Mouse (Mus musculus) cerebellum, adult 11-12 months (tissue): ENCODE results near the gene Camta1.

Experiments used
- DNase-seq: peaks from one replicate; pipeline ENCODE4 v3.0.0; 2022

Gene Camta1

DNA sequence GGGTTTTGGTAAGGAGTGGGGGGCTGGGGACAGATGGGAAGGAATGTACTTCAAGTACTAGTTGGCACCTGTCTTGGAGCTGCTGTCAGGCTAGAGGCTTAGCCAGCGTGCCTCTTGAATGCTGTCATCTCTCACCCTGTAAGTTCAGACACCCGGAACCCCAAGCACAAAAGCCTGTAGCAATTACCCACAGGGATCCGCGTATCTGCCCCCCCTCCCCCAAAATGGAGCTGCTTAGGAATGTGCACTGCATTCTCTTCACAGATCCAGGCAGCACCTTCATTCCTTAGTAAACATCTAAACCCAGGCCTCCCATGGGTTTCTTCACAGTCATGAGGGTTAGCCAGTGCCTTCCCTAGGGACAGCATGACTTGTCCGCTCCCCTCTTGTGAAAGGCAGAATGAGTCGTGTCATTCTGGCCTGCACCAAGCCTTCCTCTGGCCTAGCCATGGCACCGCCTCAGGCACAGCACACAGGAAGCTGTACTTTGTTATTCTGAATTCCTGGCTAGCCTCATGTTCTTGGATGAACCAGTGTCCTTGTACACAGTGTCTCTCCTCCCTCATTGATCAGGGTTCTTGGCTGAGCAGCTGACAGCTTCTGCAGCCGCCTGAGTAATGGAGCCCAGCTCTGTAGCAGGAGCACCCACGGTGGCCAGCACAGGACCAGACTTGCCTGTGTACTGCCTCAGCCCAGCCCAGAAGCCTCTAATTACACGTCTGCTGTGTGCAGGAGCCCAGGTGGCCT lies 990.1 kb downstream of the Camta1 start:
- DNase-seq: no peak

DNA sequence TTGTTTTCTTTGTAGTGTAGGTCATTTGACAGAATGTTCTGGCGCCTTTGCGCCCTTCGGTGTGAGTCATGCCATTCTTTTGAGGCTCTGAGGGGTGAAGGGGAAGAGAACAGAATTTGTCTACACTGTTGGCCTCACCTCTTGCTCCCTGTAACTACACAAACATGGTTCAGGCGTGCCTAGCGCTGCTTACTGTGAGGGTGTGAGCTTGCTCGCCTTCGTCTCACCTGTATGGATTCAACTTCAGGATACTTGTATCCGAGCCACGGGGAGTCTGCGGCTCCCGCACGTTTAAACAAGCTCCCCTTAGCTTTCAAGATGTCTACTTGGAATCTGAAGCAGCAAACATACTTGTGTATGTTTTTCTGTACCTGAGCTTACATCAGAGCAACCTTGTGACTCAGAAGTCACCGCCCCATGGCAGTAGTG lies 990.7 kb downstream of the Camta1 start:
- DNase-seq: no peak

DNA sequence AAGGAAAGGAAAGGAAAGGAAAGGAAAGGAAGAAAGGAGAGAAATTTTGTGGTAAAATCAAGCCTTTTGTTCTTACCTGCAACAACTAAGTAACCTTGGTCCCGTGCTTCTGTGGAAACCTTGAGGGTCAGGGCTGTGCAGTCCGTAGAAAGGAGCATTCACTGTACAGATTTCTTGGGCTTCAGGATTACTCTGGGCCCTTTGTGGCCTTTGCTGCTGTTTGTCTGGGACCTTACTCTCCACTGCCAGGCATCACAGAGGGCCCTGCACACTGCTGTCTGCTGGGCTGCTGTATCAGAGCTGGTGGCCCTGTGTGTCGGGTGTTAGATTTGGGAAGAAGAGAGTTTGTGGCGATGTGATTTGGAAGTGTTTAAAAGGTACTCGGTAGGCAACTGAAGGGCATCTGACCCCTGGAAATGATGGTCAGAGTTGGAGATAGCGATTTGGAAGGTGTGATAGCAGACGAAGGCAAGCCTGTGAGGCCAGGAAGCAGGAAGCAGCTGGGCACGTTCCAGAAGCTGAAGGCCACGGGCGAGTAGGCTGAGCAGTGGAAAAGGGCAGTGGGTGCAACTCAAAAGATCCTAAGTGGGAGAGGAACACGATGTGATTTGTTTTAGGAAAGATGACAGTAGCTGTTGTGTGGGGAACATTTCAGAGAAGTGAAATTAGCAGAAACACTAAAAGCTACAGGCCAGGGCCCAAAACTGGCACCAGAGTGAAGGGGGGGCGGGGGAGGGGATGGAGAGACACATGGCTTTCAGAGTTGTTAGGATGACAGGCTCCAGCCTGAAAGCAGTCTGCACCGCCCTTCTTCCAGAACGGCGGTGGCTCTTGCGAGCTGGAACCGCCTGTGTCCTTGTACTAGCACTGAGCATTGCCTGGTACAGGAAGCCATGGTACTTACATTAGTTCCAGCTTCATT lies 992.1 kb downstream of the Camta1 start:
- no peak for DNase-seq

DNA sequence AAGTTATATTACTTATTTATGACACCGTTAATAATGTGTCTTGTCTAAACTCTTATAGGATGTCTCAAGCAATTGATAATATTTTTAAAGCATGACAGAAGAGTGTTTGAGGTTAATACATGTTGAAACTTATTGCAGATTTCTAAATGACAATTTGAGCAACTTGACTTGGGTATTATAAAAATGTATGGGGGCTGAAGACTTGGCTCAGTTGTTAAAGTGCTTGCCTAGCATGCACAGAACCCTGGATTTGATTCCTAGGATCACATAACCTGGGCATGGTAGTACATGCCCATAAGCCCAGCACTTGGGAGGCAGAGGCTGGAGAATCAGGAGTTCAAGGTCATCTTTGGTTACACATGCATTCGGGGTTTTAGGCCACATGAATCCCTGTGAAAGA lies 992.8 kb downstream of the Camta1 start:
- no peak for DNase-seq

DNA sequence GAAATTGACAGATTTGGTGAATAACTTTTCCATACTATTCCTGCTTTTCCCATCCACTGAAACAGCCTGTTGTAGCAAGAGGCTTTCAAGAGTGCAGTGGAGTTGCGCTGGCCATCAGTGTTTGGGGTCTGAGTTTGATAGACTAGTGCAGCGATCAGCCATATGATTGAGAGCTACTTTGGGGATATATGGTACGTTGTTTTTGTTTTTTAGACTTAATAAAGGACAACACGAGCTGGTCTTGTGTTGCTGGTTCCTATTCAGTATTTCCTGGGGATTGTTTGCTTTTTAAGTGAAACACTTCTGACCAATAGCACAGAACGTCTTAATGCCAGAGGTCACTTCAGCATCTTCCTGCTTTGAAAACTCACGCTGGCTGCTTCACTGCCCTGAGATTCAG lies 993.5 kb downstream of the Camta1 start:
- DNase-seq: no peak
